Mouse (Mus musculus) CD8-positive naive resting alpha-beta T cell, adult 2 months (primary cell): ENCODE results near the gene Ubac2.
A peak's percentile ranks its signal among the peaks of the same experiment; 100 is the strongest.
"Not testable (repeated sequence)": the region's sequence is repeated elsewhere in the genome, so short reads cannot be mapped to it uniquely, and the experiment has no call there.

Source experiments
- DNase-seq, 2 experiments: peaks; one replicate each; pipeline ENCODE4 v3.0.0; 2022; ENCODE audit warnings: low read depth in 2 of 2, low spot score in 2 of 2

Ubac2 gene

DNA sequence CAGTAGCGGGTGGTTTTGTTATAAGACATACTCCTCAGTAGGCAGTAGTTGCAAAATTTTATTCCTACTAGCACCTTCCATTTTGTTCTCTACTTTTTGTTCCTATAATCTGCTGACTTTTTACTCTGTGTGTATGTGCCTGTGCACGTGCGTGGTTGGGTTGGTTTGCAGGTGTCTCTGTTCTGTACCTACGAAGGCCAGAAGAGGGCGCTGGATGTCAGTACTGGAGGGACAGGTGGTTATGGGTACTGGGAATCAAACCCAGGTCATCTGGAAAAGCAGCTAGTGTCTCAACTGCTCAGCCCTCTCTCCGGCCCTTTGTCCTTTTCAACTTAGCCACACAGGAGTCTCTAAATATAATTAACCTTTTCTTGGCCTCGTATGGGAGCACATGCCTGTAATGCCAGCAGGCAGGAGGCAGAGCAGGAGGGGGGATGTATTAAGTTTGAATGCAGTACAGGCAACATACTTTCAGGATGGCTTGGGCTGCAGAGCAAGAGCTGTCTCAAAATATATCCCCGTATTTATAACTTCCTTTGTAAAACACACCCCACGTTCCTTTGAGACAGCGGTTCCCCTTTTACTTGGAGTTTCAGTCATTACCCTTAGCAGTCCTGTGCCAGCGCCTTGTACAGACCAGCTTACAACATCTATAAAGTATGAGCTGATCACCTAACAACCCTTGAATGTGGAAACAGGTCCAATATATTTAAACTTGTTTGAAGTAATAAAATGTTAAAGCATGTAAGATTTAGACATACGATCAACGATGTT lies 160.6 kb downstream of the Ubac2 start:
- DNase-seq: no peak

DNA sequence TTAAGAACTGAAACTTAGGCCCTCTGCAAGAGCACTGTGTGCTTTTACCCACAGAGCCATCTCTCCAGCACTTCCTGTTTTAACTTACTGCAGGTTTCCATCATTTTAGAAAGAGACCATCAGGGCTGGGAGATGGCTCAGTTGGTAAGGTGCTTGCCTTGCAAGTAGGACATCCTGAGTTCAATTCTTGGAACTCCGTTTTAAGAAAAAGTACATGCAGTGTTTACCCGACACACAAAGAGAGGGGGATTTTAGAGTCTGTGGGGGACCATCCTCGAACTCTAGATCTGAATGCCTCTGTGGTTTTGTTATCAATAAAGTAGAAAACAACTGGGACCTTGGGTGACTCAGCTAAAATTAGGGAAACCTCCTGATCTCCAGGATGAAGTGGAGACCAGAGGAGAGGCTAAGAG lies 163.0 kb downstream of the Ubac2 start:
- DNase-seq: no peak

DNA sequence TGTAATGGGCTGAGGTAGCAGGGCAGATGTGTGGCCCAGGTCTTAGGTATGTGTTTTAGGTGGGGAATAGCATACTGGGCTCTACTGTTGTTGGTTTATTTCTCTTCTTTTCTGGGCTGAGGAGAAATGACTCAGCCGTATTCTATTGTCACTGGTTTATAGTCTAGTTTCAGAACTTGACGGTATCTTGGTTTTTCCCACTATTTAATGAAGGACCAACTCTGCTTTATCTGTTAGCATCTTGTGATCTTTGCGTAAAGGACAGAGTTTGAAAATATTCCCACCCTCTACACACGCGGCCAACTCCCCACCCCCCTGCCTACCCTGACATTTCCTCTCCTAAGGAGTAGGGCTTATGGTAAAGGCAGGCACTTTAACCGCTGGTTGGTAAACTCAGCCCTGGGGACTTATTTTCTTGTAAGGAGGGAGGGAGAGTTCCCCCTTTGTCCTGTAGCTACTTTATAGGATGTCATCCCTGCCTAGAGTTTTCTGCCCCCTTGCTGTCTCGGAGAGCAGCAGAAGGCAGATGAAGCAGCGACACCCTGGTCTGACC lies 163.8 kb downstream of the Ubac2 start:
- no peak for DNase-seq

DNA sequence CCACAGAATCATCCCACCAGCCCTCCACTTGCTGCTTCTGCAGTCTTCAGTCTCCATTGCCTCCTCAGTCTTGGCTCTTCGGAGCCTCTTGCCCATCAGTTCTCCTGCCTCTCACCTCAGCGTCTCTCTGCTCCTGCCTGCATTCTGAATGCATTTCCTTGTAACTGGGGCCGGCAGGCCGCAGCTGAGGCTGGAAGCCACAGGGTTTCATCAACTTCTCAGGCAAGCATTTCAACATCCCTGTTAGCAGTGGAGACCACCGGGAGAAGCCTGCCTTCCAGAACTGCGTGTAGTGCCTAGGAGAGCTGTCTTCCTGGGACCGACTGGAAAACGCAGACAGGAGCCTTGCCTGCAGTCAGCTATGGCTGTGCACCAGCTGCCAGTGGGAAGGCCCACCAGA lies 169.4 kb downstream of the Ubac2 start:
- DNase-seq: no peak

DNA sequence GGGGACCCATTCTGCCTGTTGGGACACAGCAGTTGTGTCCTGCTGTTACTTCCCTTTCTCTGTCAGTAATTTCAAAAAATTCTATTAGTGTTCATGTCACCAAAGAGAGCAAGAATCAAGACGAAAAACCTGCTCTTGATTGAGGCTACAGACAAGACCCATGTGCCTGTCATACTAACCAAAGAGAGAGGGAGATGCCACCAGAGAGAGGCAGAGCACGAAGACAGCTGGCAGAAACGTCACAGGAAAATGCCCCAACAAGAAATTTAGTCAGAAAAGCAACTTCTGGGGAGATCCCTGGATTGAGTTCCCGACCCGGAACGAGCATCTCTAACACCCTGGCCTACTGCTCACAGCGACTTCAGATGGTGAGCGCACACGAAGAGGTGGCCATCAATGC lies 170.4 kb downstream of the Ubac2 start:
- DNase-seq: no peak

DNA sequence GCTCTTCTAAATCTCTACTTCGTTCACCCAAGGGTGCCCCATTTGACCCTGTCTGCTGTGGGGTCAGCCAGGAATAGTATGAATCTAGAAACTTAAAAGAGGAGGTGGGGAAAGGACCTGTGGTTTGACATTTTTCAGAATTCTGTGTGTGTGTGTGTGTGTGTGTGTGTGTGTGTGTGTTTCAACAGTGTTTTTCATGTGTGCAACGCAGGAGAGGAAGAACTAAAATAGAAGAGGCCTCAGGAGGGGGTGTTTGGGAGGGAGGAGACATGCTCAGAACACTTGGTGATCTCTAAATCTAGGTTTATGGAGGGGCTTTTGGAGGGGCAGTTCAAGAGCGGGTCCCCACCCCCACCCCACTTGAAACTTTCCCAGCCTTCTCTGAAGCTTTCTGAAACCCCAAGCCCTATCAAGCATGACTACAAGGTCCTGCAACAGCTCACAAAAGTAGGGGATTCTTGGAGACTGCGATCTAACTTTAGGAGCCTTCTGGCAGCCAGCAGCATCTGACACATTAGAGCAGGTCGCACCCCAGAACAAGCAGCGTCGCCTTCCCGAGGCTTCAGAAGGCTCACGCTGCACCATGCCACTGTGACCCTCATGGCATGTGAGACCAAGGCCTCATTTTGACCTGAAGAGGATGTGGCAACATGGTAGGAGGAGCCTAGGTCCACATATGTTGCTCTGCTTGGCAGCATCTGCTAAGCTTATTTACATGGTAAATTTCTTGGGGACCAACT lies 174.6 kb downstream of the Ubac2 start:
- DNase-seq: peak; percentile 41 to 50

DNA sequence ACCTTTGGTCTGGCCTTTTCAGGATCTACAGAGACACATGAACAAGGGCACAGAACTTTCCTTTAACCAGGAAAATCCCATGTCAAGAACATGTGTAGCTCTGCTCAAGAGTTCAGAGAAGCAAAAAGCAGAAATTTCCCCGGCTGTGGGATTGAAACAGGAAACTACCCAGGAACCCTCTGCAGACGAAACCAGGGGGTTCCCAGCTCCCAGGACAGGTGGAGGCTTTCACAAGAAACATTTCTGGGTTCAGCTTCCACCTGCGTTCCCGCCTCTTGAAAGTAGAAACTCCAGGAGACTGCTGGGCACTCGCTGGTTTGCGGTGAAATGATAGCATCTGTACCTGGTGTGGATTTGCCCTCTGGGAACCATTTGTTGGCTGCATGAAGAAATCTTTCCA lies 178.5 kb downstream of the Ubac2 start:
- no peak for DNase-seq

DNA sequence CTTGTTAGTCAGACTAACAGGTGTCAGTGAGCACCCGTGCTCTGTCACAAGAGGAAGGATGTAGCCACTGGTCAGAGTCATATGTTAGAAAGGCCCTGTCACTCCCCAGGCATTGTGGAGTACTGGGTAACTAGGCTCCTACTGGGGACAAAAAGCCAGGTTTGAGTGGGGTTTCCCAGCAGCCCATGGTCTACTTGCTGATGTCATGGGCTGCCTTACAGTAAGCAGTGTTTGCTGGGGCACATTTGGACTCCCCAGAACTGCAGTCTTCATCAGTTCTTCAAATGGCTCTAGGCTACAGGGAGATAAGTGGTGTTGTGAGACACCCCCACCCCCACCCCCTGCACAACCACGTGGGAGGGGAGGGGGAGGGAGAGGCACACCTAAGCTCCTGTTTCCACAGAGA lies 179.5 kb downstream of the Ubac2 start:
- no peak for DNase-seq

DNA sequence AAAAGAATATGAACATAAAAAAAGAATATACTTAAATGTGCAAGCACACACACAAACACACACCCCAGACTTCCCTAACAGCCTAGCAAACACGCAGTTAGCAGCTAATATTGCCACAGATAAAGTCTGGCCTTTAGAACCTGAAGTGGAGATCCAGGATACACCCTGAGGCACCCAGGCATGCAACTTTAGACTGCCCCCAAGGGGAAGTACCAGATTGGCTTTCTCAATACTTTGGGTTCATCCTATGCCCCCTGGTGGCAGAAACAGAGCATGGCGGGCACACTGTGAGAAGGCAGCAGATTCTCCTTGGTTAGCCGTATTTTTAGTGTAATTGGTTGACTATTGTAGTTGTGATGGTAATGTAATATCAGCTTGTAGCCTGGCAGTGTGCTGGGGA lies 182.2 kb downstream of the Ubac2 start:
- DNase-seq: peak; percentile 82 to 93

DNA sequence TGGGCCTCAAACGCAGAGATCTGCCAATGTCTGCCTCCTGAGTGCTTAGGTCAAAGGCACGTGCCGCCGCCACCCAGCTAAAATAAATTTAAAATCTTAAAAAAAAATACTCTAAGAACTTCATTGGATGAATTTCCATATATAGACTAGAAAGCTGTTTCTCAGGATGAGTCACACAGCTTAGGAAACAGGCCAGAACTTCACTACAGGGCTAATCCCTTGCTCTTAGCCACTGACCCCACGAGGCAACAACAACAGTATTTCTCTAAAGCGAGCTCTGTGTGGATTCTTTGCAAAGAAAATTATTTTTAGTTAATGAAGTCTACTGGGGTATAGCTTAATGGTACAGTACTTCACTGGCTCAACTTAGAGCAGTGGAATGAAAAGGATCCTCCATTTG lies 183.0 kb downstream of the Ubac2 start:
- no peak for DNase-seq

DNA sequence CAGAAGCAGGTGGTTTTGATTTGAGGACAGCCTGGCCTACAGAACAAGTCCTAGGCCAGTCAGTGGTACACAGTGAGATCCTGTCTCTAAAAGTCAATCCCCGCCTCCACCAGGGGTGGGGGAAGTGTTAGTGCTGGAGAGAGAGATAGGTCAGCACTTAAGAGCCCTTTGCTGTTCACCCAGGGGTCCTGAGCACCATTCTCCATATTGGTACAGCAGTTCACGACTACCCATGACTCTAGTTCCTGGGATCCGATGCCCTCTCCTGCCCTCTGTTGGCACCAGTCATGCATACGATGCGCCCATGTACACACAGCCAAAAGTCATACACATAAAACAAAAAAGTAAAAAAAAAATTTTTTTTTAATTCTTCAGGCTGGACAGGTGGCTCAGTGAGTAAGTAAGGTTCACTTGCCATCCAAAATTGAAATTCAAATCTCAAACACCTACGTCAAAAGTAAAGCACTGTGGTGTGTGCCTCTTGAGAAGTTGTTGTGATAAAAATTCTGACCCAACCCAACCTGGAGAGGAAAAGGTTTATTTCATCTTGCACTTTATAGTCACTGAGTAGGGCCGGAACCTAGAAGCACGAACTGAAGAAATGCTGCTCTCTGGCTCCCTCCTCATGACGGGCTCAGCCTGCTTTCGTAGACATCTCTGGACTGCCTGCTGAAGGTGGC lies 184.1 kb downstream of the Ubac2 start:
- DNase-seq: peak; percentile 37 to 51

DNA sequence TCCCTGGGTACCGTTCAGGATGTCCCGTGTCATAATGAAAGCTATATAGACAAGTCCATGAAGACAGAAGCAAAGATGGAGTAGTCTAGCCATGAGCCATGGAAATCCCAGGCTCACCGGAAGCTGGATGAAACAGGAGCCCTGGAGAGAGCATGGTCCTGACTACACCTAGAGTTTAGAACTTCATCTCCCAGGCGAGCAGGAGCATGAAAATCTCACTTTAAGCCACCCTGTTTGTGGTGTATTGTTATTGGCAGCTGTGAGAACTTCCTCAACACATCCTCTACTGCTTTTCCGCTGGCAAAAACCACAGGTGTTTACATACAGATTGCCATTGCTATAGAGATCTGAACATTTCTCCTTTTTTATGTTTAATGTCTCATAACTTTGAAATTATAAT lies 185.2 kb downstream of the Ubac2 start:
- peak; percentile 33 to 53 for DNase-seq

DNA sequence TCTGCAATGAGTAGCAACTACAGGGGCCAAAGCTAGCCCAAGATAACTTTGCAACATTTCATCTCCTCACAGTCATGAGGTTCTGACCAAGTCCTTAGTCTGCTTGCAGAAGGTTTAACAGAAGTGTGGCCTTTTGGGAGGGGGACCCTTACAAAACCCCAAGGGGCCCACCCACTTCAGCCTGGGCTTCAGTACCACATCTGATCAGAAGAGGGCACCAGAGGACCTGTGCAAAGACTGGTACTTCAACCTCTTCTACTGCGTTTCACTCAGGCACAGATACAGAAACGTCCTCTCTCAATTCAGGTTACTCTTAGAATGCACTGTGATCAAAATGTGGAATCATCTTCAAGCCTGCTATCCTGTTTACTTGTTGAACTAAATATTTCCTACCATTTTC lies 186.1 kb downstream of the Ubac2 start:
- DNase-seq: peak; percentile 74 to 83

DNA sequence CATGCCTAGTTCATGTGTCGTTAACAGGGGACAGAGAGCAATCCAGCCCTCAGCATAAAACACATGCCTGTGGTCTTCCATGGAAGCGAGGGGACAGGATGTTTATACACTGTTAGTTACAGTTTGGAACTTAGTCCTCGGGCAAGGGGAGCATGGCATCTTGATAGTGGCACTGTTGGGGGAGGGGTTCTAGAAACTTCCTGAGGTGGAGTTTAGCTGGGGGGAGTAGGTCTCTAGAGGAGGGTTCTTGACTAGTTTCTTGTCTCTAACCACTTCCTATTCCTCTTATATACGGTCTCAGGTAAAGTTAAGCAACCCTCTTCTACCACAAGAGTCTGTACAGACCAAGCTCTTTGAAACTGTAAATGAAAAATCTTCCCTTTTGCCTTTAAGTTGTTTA lies 187.8 kb downstream of the Ubac2 start:
- DNase-seq: peak; percentile 50 to 72

DNA sequence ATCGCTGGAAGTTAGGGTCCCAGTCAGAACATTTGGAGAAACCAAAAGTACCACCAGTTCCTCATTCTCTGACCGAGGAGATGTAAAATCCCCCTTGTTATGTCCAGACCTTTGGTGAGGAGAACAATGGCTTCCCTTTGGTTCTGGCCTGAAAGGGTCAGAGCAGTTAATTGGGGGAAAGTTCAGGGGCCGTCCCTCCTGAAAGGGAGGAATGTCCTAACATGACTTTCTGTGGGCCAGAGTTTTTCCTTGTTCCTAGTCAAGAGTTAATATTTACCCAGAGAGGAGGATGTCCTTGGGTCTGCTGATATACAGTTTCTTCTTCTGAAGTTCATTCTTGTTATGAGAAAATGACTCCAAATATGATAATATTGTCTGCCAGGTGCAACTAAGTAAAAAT lies 189.6 kb downstream of the Ubac2 start:
- not testable (repeated sequence) for DNase-seq

DNA sequence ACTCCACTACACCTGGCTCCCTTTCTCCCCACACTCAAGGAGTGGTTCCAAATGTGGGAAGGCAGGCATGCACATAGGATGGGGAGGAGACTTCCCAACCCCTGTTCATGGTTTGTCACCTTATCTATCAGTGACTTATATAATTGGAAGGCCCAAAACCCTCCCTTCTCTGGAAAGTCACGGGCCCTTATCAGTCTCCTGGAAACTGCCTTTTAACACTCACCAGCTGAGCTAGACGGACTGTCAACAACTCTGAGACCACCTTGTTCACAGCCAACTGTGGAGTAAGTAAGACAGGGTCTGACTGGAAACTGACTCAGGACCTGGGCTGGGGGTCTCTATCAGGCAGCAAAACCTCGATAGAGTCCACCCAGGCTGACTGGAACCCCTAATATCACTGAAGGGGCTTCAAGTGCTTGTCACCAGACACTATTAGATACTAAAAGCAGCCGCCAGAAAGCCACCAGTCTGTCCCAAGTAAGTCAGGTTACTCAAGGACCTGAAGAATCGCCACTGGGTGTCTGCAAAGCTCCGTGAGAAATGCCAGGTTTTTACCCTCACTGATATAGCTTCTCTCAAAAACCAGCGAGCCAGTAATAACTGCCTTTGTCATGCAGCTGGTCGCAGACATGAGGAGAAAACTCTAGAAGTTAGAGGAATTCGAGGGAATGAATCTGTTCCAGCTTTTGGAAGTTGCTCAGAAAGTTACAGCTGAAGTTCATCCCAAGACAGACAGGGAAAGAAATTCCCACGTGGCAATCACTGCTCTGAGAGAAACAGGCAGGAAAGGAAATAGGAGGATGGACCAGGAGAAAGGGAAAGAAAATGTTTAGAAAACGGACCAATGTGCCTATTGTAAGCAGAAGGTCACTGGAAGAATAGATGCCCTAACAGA lies 190.6 kb downstream of the Ubac2 start:
- no peak for DNase-seq

DNA sequence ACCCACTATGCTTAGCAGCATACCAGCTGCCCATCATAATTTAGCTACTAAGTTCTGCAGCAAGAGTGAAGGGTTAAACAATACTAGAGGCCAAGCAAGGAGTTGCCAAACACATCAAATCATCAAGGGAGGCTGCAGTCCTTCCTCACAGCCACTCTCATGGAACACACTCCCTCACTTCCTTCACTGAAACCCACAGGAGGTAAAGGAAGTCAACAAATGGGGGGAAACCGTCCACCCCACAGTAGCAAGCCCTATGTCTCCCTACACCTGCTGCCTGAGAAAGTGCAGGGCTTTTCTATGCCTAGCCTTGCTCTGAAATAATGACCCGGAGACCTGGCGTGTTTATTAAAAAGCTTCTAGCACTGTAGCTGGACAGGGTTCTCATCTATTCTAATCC lies 191.5 kb downstream of the Ubac2 start:
- DNase-seq: peak; percentile 30 to 45
